Mouse (Mus musculus) erythroblast, embryonic 14.5 days (primary cell): ENCODE measurements around the gene Sugp2. TPM values are rescaled to one million over a fixed set of nuclear protein-coding genes. Genes with fewer than 3 reads are reported as not detected.

Experiments used
- H3K27me3 ChIP-seq: 2 replicates; pipeline ENCODE4 v1.6.1; 2012; ENCODE audit warnings: inconsistent platforms; ENCODE audit not compliant: control insufficient read depth
- H3K36me3 ChIP-seq: 2 replicates; pipeline ENCODE4 v1.6.1; 2012; ENCODE audit warnings: mild to moderate bottlenecking, inconsistent platforms; ENCODE audit not compliant: control insufficient read depth
- H3K4me1 ChIP-seq: 2 replicates; pipeline ENCODE4 v1.6.1; 2012; ENCODE audit warnings: inconsistent platforms; ENCODE audit not compliant: control insufficient read depth
- H3K4me3 ChIP-seq: replicated peaks from 2 replicates; pipeline ENCODE3; 2012; ENCODE audit warnings: moderate library complexity, mild to moderate bottlenecking, inconsistent platforms
- H3K9me3 ChIP-seq: 2 replicates; pipeline ENCODE4 v1.6.1; 2012; ENCODE audit warnings: low read length, inconsistent platforms, mixed read lengths; ENCODE audit not compliant: control insufficient read depth
- GATA1 ChIP-seq: IDR thresholded peaks from 2 replicates; pipeline ENCODE4 v1.6.1; 2012; ENCODE audit warnings: low read length, inconsistent platforms, mixed read lengths
- TAL1 ChIP-seq: IDR thresholded peaks from 3 replicates; pipeline ENCODE4 v1.6.1; 2012; ENCODE audit warnings: low read length, inconsistent platforms, mixed read lengths
- polyA plus RNA-seq: library from polyadenylated mRNA; stranded (reverse); fragments of >175 nt; gene quantifications from 2 replicates; pipeline ENCODE4 v1.2.3, GENCODE M21; 2012

The Sugp2 gene
- polyA plus RNA-seq, 1 experiment: 1.5 TPM

GRCm38 (mm10) chr8:70217441-70217840 is 16.6 kb upstream of the Sugp2 start:
- no peak overlapping the region for H3K4me3 ChIP-seq
- TF ChIP-seq GATA1 (no peak), TAL1 (no peak)
- H3K27me3 ChIP-seq: no peaks in the 10 kb centered on the region
- H3K36me3 ChIP-seq: peaks cover 20% of the 10 kb centered on the region
- peaks cover 25% of the 10 kb centered on the region for H3K4me1 ChIP-seq
- H3K9me3 ChIP-seq: no peaks in the 10 kb centered on the region

- no peaks in the 10 kb centered on the region for H3K27me3 ChIP-seq
- no peak overlapping the region for H3K4me3 ChIP-seq
- H3K36me3 ChIP-seq: peaks cover 38% of the 10 kb centered on the region
- TF ChIP-seq GATA1: no peak
- TF ChIP-seq TAL1: no peak
- peaks cover 10% of the 10 kb centered on the region for H3K4me1 ChIP-seq
- H3K9me3 ChIP-seq: no peaks in the 10 kb centered on the region
These were observed 14.8 kb upstream of the Sugp2 start for GRCm38 (mm10) chr8:70219107-70219684.

- peaks cover 49% of the 10 kb centered on the region for H3K36me3 ChIP-seq
- TF ChIP-seq TAL1 (no peak), GATA1 (no peak)
- H3K4me3 ChIP-seq: no peak overlapping the region
- H3K9me3 ChIP-seq: no peaks in the 10 kb centered on the region
- no peaks in the 10 kb centered on the region for H3K27me3 ChIP-seq
- H3K4me1 ChIP-seq: peaks cover 2% of the 10 kb centered on the region
These were observed 13.7 kb upstream of the Sugp2 start for GRCm38 (mm10) chr8:70220236-70220840.

- Histone ChIP-seq H3K9me3 (no peaks in the 10 kb centered on the region), H3K27me3 (no peaks in the 10 kb centered on the region), H3K36me3 (peaks cover 55% of the 10 kb centered on the region), H3K4me3 (no peak overlapping the region), H3K4me1 (peaks cover 2% of the 10 kb centered on the region)
- no peak for TF ChIP-seq GATA1
- TF ChIP-seq TAL1: no peak
These were observed 13.1 kb upstream of the Sugp2 start for GRCm38 (mm10) chr8:70220911-70221310.

DNA sequence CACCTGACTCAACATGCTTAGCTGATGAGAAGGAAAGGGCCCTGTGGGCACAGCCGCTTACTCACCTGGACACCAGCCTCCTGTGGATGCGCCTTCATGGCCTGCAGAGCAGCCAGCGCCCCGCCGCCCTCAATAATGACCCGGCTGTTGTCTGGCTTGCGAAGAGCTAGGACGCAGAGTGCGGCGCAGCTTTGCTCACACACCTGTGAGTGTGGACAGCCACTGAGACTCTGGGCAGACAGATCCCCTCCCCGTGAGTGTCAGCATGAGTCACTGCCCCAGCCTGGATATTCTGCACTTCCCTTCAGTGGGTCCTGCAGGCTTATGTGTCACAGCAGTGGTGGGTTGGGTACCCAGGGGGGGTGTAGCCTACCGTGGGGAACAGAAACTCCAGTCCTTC is 12.0 kb upstream of the Sugp2 start:
- Histone ChIP-seq H3K9me3 (no peaks in the 10 kb centered on the region), H3K4me1 (peaks cover 2% of the 10 kb centered on the region), H3K27me3 (no peaks in the 10 kb centered on the region), H3K4me3 (no peak overlapping the region), H3K36me3 (peaks cover 58% of the 10 kb centered on the region)
- no peak for TF ChIP-seq TAL1
- TF ChIP-seq GATA1: no peak

DNA sequence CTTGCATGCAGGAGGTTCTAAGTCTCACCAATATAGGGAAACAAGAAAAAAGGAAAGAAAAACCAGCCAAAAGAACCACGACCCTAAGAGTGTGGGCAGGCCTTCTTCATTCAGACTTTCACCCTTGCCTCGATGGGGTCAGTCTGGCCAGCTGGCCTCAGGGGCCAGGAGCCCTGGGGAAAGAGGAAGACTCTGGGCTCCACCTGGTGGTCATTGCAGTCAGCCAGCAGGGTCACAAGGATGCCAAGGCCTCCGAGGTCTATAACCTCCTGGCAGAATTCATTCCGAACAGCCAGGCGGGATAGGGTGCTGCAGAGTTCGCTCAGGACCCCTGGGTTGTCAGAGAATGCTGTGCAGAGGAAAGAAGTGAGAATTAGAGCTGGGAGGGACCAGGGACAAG is 10.7 kb upstream of the Sugp2 start:
- TF ChIP-seq TAL1: no peak
- no peak for TF ChIP-seq GATA1
- H3K4me3 ChIP-seq: no peak overlapping the region
- H3K27me3 ChIP-seq: no peaks in the 10 kb centered on the region
- no peaks in the 10 kb centered on the region for H3K9me3 ChIP-seq
- H3K4me1 ChIP-seq: peaks cover 2% of the 10 kb centered on the region
- H3K36me3 ChIP-seq: peaks cover 71% of the 10 kb centered on the region

DNA sequence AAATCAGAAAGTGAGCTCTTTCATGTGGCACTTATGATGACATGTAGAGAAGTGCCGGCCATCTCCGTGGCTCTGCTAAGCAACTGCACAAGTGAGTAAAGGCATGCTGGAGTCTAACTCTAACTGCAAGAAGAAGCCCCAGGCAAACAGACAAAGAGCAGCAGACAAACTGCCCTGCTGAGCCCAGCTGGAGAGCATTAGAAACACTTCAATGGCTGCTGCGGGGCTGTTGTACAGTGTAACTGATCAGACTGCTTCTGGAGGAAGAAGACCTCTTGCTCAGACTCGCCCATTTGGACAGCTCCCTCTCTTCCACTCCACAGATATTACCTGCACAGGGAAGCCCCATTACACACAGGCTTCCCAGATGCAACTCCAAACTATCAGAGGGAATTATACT is 6.0 kb upstream of the Sugp2 start:
- Histone ChIP-seq H3K27me3 (no peaks in the 10 kb centered on the region), H3K9me3 (no peaks in the 10 kb centered on the region), H3K4me3 (no peak overlapping the region), H3K4me1 (peaks cover 10% of the 10 kb centered on the region), H3K36me3 (peaks cover 76% of the 10 kb centered on the region)
- TF ChIP-seq GATA1 (no peak), TAL1 (no peak)

GRCm38 (mm10) chr8:70230837-70231236 is 3.2 kb upstream of the Sugp2 start:
- Histone ChIP-seq H3K27me3 (no peaks in the 10 kb centered on the region), H3K36me3 (peaks cover 48% of the 10 kb centered on the region), H3K9me3 (no peaks in the 10 kb centered on the region), H3K4me1 (peaks cover 30% of the 10 kb centered on the region), H3K4me3 (no peak overlapping the region)
- TF ChIP-seq GATA1: no peak

- peaks cover 55% of the 10 kb centered on the region for H3K36me3 ChIP-seq
- H3K9me3 ChIP-seq: no peaks in the 10 kb centered on the region
- H3K4me3 ChIP-seq: peak overlapping the region; percentile 77
- TF ChIP-seq GATA1: no peak
- H3K27me3 ChIP-seq: no peaks in the 10 kb centered on the region
- peaks cover 54% of the 10 kb centered on the region for H3K4me1 ChIP-seq
These were observed 420 bp upstream of the Sugp2 start for GRCm38 (mm10) chr8:70233606-70234005.

- Histone ChIP-seq H3K36me3 (peaks cover 53% of the 10 kb centered on the region), H3K4me1 (peaks cover 59% of the 10 kb centered on the region), H3K9me3 (no peaks in the 10 kb centered on the region), H3K27me3 (no peaks in the 10 kb centered on the region), H3K4me3 (peak overlapping the region; percentile 77)
- no peak for TF ChIP-seq GATA1
- no peak for TF ChIP-seq TAL1
These were observed 729 bp downstream of the Sugp2 start for GRCm38 (mm10) chr8:70234781-70235128.
